Mouse (Mus musculus): ENCODE measurements at regions not wholly inside any gene's neighbourhood (a gene's known extent, or its start where the extent isn't known, plus 50 kb on each side); places are given as distances from the start of the nearest gene placed in this dataset.

- DNase-seq, result no peak
These were observed 110.2 kb downstream of the Rybp start for GRCm38 (mm10) chr6:100176914-100177560.

DNA sequence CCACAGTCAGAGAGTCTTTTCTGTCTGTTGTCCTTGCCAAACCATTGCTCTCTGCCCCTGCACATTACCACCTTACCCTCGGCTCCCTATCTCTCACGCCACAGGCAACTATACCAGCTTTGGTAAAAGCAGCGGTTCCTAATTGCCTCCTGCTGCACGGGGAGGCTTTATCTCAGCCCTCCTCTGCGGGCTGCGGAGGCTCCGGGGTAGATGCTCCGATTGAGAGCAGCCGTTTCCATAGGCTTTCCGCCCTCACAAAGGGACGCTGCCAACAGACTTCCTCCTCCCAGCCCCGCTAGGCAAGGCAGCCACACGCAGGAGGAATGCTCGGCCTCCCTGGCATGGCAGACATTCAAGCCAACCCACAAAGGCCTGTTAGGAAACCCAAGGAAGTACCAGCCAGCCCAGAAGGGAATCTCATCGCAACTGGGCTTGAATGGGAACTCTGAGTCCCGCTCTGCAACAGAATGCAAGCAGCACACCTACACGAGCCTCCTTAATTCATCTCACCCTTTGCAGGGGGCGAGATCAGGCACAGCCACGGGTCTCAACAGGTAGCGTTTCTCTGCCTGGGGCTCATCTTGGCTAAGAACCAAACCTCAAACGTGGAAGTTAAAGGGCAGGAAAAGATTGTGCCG is 116.5 kb downstream of the Rybp start:
- DNase-seq, result peak; percentile 34

DNA sequence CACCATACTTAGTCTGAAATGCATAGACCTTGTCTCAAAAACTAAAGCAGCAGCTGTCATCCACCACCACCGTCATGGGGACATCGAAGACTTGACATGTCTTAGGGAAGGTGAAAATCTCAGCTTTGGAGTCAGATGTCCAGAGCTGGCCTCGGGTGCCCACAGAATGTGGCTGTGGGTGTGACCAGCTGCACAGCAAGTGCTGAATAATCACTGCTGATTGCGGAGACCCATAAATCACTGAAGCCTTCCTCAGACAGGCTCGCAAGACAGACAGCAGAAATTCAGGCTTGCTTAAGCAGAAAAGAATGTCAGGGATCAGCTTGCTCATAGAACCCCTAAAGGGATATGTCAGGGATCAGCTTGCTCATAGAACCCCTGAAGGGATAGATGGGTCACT is 120.0 kb downstream of the Rybp start:
- no peak for DNase-seq

DNA sequence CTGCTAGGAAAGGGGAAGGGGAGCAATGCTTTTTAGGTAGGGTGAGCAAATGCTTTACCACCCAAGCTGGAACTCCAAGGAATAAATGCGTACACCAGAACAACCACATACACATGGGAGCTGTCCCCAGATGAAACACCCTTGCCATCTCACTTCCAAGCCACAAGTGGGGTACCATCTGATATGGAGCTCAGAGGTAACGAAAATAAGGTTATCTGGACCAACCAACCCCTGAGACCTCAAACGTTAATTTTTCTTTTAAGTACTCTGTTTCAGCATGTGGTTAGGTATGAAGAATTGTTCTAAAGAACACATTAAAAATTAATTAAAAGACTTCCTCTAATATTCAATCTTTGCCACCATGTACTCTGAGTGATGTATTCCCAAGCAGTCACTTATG is 121.5 kb downstream of the Rybp start:
- no peak for DNase-seq

GRCm38 (mm10) chr6:100164162-100164561 is 123.1 kb downstream of the Rybp start:
- DNase-seq, result no peak

GRCm38 (mm10) chr6:100163814-100164130 is 123.5 kb downstream of the Rybp start:
- no peak for DNase-seq

DNA sequence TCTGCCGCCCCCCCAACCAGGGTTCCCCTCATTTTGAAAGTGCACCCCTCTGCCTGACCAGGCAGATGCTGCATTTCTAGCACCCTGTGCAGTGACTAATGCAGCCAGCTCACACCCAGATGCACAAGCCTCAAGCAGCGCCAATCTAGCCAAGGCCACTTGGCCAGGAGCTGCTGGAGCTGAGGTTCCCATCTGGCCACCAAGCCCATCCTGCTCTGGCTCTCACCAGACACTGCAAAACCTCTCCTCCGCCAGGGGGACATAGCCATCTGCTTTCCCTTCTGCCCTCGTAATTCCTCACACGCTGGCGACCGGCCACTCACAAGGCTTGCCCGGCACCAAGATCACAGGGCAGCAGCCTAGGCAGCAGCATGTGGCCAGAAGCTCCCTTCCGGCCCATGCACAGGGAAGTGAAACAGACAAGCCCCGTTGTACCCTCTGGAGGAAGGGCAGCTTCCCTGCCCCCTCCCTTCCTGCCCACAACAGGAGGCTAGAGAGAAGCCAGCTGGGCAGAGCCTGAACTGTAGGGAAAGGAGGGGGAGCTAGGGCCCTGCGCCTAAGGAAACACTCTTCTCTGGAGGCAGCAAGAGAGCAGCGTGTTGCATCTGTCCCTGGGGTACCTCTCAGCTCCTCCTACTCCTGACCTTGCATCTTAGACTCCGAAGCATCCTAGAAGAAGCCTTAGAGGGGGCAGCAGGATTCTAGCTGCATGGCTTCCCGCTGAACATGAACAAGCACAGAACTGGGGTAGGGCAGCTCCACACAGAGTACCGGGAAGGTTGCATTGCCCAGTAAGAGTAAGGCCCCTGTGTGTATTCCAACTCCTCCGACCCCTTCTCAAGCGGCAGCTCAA is 124.1 kb downstream of the Rybp start:
- peak; percentile 95 for DNase-seq

DNA sequence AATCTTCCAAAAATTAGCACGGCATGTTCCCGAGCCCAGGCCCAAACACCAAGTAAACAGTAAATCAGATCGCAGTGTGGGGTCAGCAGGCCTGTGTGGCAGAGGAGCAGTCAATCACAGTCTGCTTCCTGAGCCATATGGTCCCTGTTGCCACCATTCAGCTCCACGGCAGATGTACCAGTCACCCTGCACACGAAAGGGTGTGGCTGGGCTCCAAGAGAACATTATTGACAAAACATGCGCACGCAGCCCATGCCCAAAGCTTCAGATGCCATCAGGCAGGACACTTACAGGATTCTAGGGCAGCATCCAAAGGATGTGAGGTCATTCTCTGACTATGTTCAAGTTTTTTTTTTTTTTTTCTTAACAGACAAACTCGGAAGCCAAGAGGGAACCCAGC is 126.6 kb downstream of the Rybp start:
- no peak for DNase-seq

- no peak for DNase-seq
These were observed 127.5 kb downstream of the Rybp start for GRCm38 (mm10) chr6:100159817-100160216.

DNA sequence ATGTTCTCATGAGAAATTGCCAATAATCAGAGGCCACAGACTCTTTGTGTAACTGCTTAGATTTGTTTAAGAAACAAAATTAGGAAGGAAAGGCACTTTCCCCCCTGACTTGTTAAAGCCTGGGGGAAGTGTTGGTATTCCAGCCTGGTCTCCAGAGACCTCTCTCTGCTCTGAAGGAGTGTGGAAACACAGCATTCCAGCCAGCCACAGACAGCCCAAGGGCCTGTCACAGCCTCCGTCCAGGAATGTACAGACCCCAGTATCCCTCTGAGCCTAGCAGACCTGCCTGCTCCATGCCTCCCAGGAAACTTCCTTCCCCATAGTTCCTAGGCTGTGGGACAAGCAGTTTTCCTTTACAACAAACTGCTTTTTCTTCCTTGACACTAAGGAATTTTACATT is 128.0 kb downstream of the Rybp start:
- DNase-seq, result no peak

DNA sequence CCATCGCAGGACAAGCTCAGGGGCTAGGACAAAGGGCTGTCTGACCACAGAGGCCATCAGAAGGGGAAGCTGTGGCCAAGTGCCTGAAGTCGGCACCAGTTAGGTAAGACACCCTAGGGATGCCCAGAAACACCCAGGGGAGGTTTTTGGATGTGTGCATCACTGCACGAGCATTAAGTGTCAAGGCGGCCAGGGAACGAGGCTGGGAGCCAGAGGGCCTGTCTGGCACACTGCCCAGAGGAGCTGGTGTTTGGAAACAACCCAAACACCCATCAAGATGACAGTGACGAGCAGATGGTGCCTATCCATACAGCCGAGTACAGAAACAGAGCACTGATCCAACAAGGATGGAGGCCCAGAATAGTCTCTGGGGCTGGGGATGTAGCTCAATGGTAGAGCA is 130.0 kb downstream of the Rybp start:
- no peak for DNase-seq

GRCm38 (mm10) chr6:100156163-100156562 is 131.1 kb downstream of the Rybp start:
- DNase-seq, result no peak

- DNase-seq, result no peak
These were observed 131.6 kb downstream of the Rybp start for GRCm38 (mm10) chr6:100155676-100156075.

DNA sequence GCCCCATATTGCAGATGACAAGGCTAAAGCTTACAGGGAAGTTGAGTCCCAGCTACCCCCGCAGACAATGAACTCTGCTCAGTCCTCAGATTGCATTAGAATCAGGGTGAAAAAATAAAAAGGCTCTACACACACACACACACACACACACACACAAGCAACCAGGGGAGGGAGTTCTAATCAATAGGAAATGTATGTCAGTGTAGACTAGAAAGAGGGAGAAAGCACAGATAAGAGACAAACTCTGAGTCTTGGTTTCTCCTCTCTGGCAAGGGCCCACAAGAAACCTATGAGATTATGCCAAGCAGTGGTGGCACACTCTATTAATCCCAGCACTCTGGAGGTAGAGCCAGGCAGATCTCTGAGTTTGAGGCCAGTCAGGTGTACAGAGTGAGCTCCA is 135.8 kb downstream of the Rybp start:
- no peak for DNase-seq

DNA sequence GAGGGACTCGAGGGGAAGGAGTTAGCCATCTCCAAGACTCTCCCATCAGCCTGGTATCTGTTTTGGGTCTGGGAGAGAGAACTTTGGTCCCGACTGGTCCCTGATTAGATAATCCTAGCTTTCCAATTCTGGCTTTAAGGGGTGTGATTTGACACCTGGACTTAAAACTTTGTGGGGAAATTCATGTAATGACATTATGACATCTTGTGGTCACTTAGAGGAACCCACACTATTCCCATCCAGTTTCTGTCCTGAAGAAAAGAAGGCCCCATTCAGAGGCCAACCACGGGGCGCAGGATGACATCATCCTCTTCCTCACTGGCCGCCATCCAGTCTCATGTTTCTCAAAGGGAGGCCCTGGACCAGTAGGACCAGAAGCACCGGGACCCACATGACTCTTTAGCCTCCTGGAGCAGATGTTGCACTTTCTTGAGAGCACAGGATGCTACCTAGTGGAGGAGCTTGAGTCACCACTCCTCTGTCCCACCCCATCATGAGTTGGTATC is 136.5 kb downstream of the Rybp start:
- no peak for DNase-seq

- DNase-seq, result peak; percentile 60
These were observed 137.8 kb downstream of the Rybp start for GRCm38 (mm10) chr6:100149458-100149852.

- DNase-seq, result no peak
These were observed 138.4 kb downstream of the Rybp start for GRCm38 (mm10) chr6:100148751-100149457.

DNA sequence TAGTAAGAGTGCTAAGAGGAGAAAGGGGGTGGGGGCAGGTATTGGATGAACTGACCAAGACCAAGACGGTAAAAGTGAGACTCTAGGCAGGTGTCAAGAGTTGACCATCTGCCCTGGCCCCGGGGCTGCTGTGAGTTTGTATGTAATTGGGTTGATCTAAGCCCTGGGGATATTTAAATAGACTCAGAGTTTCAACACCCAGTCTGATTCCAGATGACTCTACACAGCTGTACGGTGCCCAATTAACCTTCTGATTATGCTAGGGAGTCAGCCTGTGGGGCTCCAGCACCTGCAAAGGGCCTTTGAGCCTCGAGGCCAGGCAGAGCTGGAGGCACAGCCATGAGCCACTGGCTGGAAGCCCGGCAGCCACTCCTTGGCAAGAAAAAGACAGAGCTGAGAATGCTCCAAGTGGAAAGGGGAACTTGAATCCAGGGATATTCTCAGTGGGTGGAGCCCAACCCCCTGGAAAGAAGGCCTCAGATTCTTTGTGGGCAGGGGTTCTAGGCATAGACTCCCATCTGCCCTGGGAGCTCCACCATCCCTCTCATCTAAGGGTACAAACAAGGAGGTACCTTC is 140.8 kb downstream of the Rybp start:
- no peak for DNase-seq

GRCm38 (mm10) chr6:100145869-100146268 is 141.4 kb downstream of the Rybp start:
- DNase-seq, result no peak

DNA sequence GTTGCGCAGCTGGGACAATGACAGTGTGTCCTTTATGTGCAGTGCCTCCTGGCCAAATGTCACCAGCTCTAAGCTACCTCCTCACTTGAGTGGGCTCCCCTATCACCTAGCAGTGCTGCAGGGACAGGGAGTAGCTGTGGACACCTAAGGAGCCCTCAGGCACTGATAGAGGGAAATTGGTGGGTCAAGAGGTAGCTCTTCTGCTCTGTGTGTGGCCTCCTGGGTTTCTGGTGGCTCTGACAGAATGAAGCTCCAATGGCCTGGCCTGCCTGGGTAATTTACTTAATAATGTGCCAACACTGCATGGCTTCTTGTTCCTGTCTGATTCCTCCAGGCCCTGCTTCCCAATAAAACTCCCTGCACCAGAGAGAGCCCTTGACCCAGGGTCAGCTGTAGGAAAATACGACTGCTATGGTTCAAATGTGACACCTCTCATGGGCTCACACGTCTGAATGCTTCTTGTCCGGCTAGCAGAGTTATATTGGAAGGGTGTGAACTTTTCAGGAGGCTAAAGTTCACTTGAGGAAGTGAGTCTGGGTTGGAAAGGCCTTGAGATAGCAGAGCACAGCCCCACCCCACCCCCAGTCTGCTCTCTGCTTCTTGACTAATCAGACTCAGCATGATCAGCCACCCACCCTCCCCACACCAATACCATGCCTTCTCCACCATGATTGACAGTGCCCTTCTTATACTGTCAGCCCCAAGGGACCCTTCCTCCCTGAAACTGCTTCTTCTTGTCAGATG is 142.6 kb downstream of the Rybp start:
- DNase-seq, result no peak

GRCm38 (mm10) chr6:100143586-100144301 is 143.5 kb downstream of the Rybp start:
- DNase-seq, result peak; percentile 74

DNA sequence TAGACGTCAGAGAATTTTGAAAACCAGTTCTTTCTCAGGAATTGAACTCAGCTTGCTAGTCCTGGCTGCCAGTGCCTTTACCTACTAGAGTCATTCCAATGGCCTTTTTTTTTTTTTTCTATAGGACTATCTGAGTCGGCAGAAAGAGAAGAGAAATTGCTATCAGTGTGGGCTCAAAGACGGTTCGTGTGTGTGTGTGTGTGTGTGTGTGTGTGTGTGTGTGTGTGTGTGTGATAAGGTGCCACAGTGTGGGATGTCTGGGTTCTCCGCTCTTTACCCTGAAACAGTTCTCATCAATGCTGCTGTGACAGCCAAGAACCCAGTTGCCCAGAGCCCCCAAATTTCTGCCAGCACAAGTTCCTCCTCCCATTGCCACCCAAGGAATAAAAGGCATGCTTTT is 146.1 kb downstream of the Rybp start:
- DNase-seq, result no peak
